Mouse (Mus musculus): ENCODE results near the gene Fggy.

- TF ChIP-seq CTCF (IDR thresholded peaks at IDR 0.05; ENCODE audit: low read depth) (no peak), EP300 (optimal IDR thresholded peaks at IDR 0.05) (no peak)
Measured at GRCm38 (mm10) chr4:95793647-95794328, 236.5 kb downstream of the Fggy start.
